Mouse (Mus musculus) heart, adult 2 months (tissue): ENCODE data around the gene Utp11. TPM values are rescaled to one million over a fixed set of nuclear protein-coding genes. Genes with fewer than 3 reads are reported as not detected.

Source experiments
- DNase-seq, 2 experiments: peaks; one replicate each; pipeline ENCODE4 v3.0.0; 2021
- H3K27ac ChIP-seq: fragments of 200-600 bp; 2 replicates; pipeline ENCODE4 v1.8.1; 2022
- H3K27me3 ChIP-seq: fragments of 200-500 bp; 2 replicates; pipeline ENCODE4 v1.6.1; 2012; ENCODE audit warnings: mild to moderate bottlenecking, low read length, inconsistent platforms, mixed read lengths; ENCODE audit not compliant: control insufficient read depth, insufficient read depth
- H3K36me3 ChIP-seq: fragments of 200-500 bp; 2 replicates; pipeline ENCODE4 v1.6.1; 2012; ENCODE audit warnings: low read length, inconsistent platforms; ENCODE audit not compliant: control insufficient read depth, insufficient read depth
- H3K4me1 ChIP-seq: fragments of 200-500 bp; 2 replicates; pipeline ENCODE4 v1.6.1; 2011; ENCODE audit warnings: low read length; ENCODE audit not compliant: control insufficient read depth, insufficient read depth
- H3K4me3 ChIP-seq: fragments of 200-600 bp; 2 replicates; pipeline ENCODE4 v1.8.1; 2022
- H3K79me2 ChIP-seq: fragments of 200-500 bp; replicated peaks from 2 replicates; pipeline ENCODE4 v1.6.1; 2012; ENCODE audit warnings: mild to moderate bottlenecking, inconsistent platforms, low read length, moderate library complexity, mixed read lengths; ENCODE audit not compliant: control insufficient read depth, insufficient read depth
- H3K9ac ChIP-seq: fragments of 200-500 bp; 2 replicates; pipeline ENCODE4 v1.6.1; 2012; ENCODE audit warnings: low read depth, mild to moderate bottlenecking, control low read depth, inconsistent platforms, low read length, mixed read lengths
- CTCF ChIP-seq: fragments of 200-600 bp; IDR thresholded peaks from 2 replicates; pipeline ENCODE4 v1.8.1; 2022; ENCODE audit warnings: antibody characterized with exemption, mild to moderate bottlenecking, moderate library complexity
- EP300 ChIP-seq: fragments of 200-500 bp; IDR thresholded peaks from 2 replicates; pipeline ENCODE4 v1.6.1; 2011; ENCODE audit warnings: low read depth, low read length, control low read depth; ENCODE audit not compliant: insufficient read depth
- POLR2A ChIP-seq: fragments of 200-500 bp; IDR thresholded peaks from 2 replicates; pipeline ENCODE4 v1.6.1; 2011; ENCODE audit warnings: mild to moderate bottlenecking, low read depth, low read length, control low read depth; ENCODE audit not compliant: insufficient read depth
- WGBS: fragments of 180-500 bp; shearing (Covaris S2); methylation state at CpG from one replicate; pipeline ENCODE4 v1.1.7; 2018; 5-methylcytosine and 5-hydroxymethylcytosine counted together
- intact Hi-C: fragments of 180-260 bp; cut with DNase I; formaldehyde crosslinking; loops from one replicate; pipeline ENCODE4 v1.15.1; 2025
- polyA plus RNA-seq: library from polyadenylated mRNA; depleted of rRNA; stranded (reverse); fragments of >200 nt; gene quantifications from 2 replicates; pipeline ENCODE4 v1.2.3, GENCODE M21; 2012
- total RNA-seq, 2 experiments: library from RNA; stranded (reverse); gene quantifications; 2 replicates each; pipeline ENCODE4 v1.2.3; 2021

Gene Utp11
- total and polyA plus RNA-seq, 3 experiments = 4.0 to 13.5 (median 12.1) TPM

DNA sequence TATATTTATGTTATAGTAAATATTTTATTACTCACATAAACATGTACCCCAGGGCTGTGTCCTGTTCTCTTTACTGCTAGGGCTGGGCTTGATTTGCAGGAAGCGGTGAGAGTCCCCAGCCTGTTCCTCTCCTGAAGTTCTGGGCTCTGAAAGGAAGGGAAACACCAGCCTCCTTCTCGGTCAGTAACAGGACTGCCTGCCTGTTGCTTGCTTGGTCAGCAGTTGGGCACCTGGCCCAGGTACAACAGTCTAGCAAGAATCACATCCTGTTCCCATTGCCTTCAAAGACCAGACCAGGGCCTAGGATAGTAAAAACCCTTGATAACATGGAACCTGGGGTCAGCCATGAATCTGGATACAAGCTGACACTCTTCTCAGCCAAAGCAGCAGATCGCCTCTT lies 32.8 kb downstream of the Utp11 start:
- no peak for TF ChIP-seq POLR2A
- Histone ChIP-seq H3K9ac (no peak overlapping the region), H3K4me1 (no peaks in the 10 kb centered on the region; the same call in none of the 2 replicates), H3K4me3 (no peak overlapping the region), H3K79me2 (no peaks in the 10 kb centered on the region), H3K36me3 (no peaks in the 10 kb centered on the region), H3K27me3 (peaks cover 33% of the 10 kb centered on the region), H3K27ac (no peak overlapping the region)
- 58% methylated on average over 3 of the region's 3 CpGs for WGBS
- intact Hi-C loops = no loop called here
- no peak for DNase-seq

DNA sequence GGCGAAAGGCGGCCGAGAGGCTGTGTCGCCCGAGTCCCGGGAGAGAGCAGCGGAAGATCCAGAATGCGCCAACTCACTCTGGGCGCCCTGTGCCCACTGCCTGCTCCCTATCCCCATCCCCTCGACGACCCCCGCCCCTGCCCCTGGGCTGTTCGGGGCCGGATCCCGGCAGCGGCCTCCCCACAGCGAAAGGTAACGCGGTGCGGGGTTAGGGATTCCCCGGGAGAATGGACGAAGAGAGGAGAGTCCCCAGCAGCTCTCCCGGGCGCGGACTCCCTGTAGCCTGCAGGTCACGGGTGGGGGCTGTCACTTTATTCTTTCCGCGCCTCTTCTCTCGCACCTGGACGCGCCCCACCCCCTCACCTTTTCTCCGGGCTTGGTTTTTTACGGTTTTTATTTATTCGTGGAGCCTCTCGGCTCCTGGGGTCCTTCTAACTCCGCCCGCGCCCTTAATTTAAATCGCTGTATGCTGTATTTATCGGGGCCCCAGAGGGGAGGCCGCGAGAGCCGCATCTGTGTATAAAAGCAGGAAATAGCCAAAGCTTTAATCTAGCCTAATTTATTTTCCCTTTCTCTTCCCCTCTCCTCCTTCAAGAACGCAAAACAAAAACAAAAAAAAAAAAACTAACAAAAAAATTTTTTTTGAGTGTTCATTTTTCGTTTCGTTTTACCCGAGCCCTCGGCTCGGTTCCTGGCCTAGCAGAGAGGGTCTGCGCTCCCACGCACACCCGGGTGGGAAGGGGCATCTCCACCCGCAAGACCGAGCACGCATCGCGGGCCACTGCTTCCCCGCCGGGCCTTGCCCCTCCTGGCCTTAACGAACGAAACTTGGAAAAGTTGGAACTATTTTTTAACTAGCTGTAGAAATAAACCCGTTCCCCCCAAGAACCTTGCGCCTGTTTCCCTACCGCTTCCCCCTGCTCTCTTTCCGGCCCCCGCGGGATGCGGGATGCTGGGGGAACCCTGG lies 33.9 kb downstream of the Utp11 start:
- Histone ChIP-seq H3K36me3 (no peaks in the 10 kb centered on the region), H3K9ac (no peak overlapping the region), H3K79me2 (no peaks in the 10 kb centered on the region), H3K4me3 (peak overlapping the region; percentile 34), H3K27ac (no peak overlapping the region), H3K4me1 (no peaks in the 10 kb centered on the region; the same call in none of the 2 replicates), H3K27me3 (peaks cover 33% of the 10 kb centered on the region)
- intact Hi-C loops = no loop called here
- WGBS = 6% methylated on average over 68 of the region's 68 CpGs
- TF ChIP-seq POLR2A (no peak), CTCF (no peak), EP300 (no peak)
- peak; percentile 18 to 43 for DNase-seq

DNA sequence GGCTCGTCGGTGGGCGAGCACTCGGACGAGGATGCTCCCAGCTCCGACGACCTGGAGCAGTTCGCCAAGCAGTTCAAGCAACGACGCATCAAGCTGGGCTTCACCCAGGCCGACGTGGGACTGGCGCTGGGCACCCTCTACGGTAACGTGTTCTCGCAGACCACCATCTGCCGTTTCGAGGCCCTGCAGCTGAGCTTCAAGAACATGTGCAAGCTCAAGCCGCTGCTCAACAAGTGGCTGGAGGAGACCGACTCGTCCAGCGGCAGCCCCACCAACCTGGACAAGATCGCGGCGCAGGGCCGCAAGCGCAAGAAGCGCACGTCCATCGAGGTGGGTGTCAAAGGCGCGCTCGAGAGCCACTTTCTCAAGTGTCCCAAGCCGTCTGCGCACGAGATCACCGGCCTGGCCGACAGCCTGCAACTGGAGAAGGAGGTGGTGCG lies 35.0 kb downstream of the Utp11 start:
- TF ChIP-seq CTCF (no peak), EP300 (no peak), POLR2A (no peak)
- no peaks in the 10 kb centered on the region; the same call in none of the 2 replicates for H3K4me1 ChIP-seq
- peaks cover 33% of the 10 kb centered on the region for H3K27me3 ChIP-seq
- no peaks in the 10 kb centered on the region for H3K36me3 ChIP-seq
- H3K79me2 ChIP-seq = no peaks in the 10 kb centered on the region
- DNase-seq = peak; percentile 14 to 44
- H3K4me3 ChIP-seq = 0 out of 2 replicates have a peak overlapping the region, but pooled peaks have one; percentile 14
- 4% methylated on average over 39 of the region's 39 CpGs for WGBS
- intact Hi-C loops = no loop called here
- no peak overlapping the region for H3K9ac ChIP-seq
- H3K27ac ChIP-seq = no peak overlapping the region

DNA sequence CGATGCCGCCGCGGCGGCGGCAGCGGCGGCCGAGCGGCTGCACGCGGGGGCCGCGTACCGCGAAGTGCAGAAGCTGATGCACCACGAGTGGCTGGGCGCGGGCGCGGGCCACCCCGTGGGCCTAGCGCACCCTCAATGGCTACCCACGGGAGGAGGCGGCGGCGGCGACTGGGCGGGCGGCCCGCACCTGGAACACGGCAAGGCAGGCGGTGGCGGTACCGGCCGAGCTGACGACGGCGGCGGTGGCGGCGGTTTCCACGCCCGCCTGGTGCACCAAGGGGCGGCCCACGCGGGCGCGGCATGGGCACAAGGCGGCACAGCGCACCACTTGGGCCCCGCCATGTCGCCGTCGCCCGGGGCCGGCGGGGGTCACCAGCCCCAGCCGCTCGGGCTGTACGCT lies 35.6 kb downstream of the Utp11 start:
- under 1% methylated on average over 56 of the region's 61 CpGs for WGBS
- intact Hi-C loops = no loop called here
- peaks cover 33% of the 10 kb centered on the region for H3K27me3 ChIP-seq
- no peaks in the 10 kb centered on the region; the same call in none of the 2 replicates for H3K4me1 ChIP-seq
- DNase-seq = peak in 1 of 2 experiments; percentile 34
- no peaks in the 10 kb centered on the region for H3K79me2 ChIP-seq
- H3K27ac ChIP-seq = no peak overlapping the region
- H3K9ac ChIP-seq = peak overlapping the region; percentile 66
- peak overlapping the region; percentile 48 for H3K4me3 ChIP-seq
- no peak for TF ChIP-seq POLR2A
- TF ChIP-seq CTCF = no peak
- TF ChIP-seq EP300 = no peak
- H3K36me3 ChIP-seq = no peaks in the 10 kb centered on the region

DNA sequence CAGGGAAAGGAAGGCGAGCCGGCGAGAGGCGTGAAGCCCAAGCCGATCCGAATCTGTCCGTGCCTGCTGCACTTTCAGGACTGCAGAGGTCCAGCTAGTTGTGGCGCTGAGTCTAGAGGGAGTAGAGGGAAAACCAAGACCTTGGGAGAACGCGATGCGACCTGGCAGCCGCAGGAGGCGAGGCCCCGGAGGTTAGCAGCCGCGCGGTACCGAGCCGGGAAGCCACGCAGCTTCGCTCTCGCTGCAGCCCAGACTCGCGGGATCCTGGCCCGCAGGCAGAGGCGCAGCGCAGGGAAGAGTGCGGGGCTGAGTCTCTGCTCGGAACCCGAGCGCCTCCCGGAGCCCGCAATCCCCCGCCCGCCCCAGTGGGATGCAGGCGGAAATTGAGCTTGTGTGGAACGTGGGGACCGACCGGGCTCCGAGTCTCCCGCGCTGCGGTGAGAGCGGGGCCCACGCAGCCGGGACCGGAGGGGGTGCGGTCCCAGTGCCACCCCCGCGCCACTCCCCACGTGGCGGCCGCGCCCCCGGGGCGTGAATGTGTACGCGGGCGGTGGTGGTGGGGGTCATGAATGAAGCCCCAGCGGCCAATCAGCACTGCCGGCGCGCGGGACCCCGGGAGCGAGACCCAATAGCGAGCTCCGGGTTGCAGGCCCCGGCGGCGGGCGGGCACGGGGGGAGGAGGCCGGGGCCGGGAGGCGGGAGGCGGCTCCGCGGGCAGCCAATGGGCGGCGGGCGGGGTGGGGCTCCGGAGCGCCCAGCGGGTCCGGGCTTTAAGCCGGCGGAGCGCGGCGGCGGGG lies 36.3 kb downstream of the Utp11 start:
- TF ChIP-seq CTCF (no peak), POLR2A (no peak), EP300 (no peak)
- peak overlapping the region; percentile 54 for H3K4me3 ChIP-seq
- H3K9ac ChIP-seq = peak overlapping the region; percentile 66
- no peaks in the 10 kb centered on the region for H3K36me3 ChIP-seq
- H3K79me2 ChIP-seq = no peaks in the 10 kb centered on the region
- H3K27ac ChIP-seq = no peak overlapping the region
- no peaks in the 10 kb centered on the region; the same call in none of the 2 replicates for H3K4me1 ChIP-seq
- 4% methylated on average over 92 of the region's 92 CpGs for WGBS
- intact Hi-C loops = no loop called here
- peak; percentile 84 to 86 for DNase-seq
- peaks cover 33% of the 10 kb centered on the region for H3K27me3 ChIP-seq

DNA sequence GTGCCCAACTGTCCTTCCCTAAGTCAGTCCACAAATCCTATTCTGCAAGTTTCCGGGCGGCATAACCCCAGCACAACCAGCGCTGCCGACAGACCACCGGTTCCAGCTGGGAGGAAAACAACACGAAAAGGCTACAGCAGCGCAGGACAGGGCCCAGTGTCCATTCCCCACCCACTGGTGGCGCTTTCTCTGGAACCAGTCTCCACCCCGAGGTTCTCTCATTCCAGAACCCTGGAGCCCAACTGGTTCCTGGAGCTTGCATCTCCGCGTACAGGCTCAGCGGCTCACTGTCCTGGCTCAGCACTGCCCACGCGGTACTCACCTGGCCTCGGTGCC lies 36.9 kb downstream of the Utp11 start, which contains the start of gene Pou3f1:
Gene Pou3f1, plus strand, starts transcription at position 290 of the 336 bp plus-strand sequence.
- Histone ChIP-seq H3K4me1 (no peaks in the 10 kb centered on the region; the same call in none of the 2 replicates), H3K9ac (peak within 1 kb of the TSS; percentile 66), H3K27me3 (peaks cover 32% of the 10 kb centered on the region), H3K27ac (no peak within 1 kb of the TSS), H3K36me3 (no peaks in the 10 kb centered on the region), H3K79me2 (no peaks in the 10 kb centered on the region), H3K4me3 (peak within 1 kb of the TSS; percentile 54)
- intact Hi-C loops = no loop called here
- TF ChIP-seq CTCF = peak; percentile 3; the same call in 1 of the 2 replicates
- no peak for TF ChIP-seq POLR2A
- 3% methylated on average over 15 of the region's 15 CpGs for WGBS
- no peak for DNase-seq
